Mouse (Mus musculus): ENCODE data around the gene St3gal3. TPM values are rescaled to one million over a fixed set of nuclear protein-coding genes. Genes with fewer than 3 reads are reported as not detected.

The St3gal3 gene
- total RNA-seq, 2 experiments from 2014 or later, result 27.1 to 29.2 TPM

GRCm38 (mm10) chr4:118085025-118085424, 49.7 kb downstream of the St3gal3 start:
- no peak for DNase-seq

- peak; percentile 98 for DNase-seq
These were observed 51.3 kb downstream of the St3gal3 start for GRCm38 (mm10) chr4:118083217-118083951.

GRCm38 (mm10) chr4:118081608-118082331, 52.9 kb downstream of the St3gal3 start:
- no peak for DNase-seq

GRCm38 (mm10) chr4:118080481-118080880, 54.2 kb downstream of the St3gal3 start:
- no peak for DNase-seq

GRCm38 (mm10) chr4:118079195-118079594, 55.5 kb downstream of the St3gal3 start:
- no peak for DNase-seq

GRCm38 (mm10) chr4:118078576-118078975, 56.1 kb downstream of the St3gal3 start:
- DNase-seq, result no peak

- no peak for DNase-seq
These were observed 57.4 kb downstream of the St3gal3 start for GRCm38 (mm10) chr4:118077293-118077752.

GRCm38 (mm10) chr4:118076648-118077047, 58.1 kb downstream of the St3gal3 start:
- DNase-seq, result no peak

GRCm38 (mm10) chr4:118075343-118075742, 59.4 kb downstream of the St3gal3 start:
- DNase-seq, result no peak

GRCm38 (mm10) chr4:118074236-118074635, 60.5 kb downstream of the St3gal3 start:
- DNase-seq, result no peak

- DNase-seq, result no peak
These were observed 61.6 kb downstream of the St3gal3 start for GRCm38 (mm10) chr4:118073128-118073527.

GRCm38 (mm10) chr4:118071891-118072290, 62.8 kb downstream of the St3gal3 start:
- no peak for DNase-seq

GRCm38 (mm10) chr4:118070255-118071234, 64.2 kb downstream of the St3gal3 start:
- no peak for DNase-seq

- DNase-seq, result no peak
These were observed 72.8 kb downstream of the St3gal3 start for GRCm38 (mm10) chr4:118061809-118062463.

GRCm38 (mm10) chr4:118060915-118061530, 73.7 kb downstream of the St3gal3 start:
- DNase-seq, result peak; percentile 51

GRCm38 (mm10) chr4:118059816-118060475, 74.8 kb downstream of the St3gal3 start:
- DNase-seq, result no peak

- DNase-seq, result peak; percentile 60
These were observed 76.5 kb downstream of the St3gal3 start for GRCm38 (mm10) chr4:118058116-118058677.

- no peak for DNase-seq
These were observed 77.6 kb downstream of the St3gal3 start for GRCm38 (mm10) chr4:118057076-118057475.

- no peak for DNase-seq
These were observed 80.1 kb downstream of the St3gal3 start for GRCm38 (mm10) chr4:118054615-118055014.

GRCm38 (mm10) chr4:118053904-118054303, 80.8 kb downstream of the St3gal3 start:
- DNase-seq, result no peak
